Mouse (Mus musculus) skeletal muscle tissue, adult 2 months (tissue): ENCODE results near the gene Kirrel.
"Not testable (repeated sequence)": the region's sequence is repeated elsewhere in the genome, so short reads cannot be mapped to it uniquely, and the experiment has no call there.

Source experiments
- DNase-seq: peaks from one replicate; pipeline ENCODE4 v3.0.0-alpha.2; 2012; ENCODE audit warnings: low read depth, low spot score

Kirrel gene

DNA sequence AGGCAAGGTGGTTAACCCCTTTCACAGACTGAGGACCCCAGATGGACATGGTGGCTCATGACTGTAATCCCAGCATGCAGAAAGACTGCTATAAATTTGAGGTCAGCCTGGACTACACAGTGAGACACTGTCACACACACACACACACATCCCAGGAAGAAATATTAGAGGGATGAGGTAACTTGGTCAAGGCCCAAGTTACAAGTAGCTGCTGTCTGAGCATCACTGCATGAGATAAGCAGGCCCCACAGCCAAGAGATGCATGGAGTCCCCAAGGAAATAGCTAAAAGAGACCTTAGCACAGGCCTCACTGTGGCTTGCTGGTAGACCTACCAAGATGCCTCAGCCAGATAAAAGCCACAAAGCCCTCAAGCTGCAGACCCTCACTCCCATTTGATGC lies 39.6 kb downstream of the Kirrel start:
- peak; percentile 68 for DNase-seq

DNA sequence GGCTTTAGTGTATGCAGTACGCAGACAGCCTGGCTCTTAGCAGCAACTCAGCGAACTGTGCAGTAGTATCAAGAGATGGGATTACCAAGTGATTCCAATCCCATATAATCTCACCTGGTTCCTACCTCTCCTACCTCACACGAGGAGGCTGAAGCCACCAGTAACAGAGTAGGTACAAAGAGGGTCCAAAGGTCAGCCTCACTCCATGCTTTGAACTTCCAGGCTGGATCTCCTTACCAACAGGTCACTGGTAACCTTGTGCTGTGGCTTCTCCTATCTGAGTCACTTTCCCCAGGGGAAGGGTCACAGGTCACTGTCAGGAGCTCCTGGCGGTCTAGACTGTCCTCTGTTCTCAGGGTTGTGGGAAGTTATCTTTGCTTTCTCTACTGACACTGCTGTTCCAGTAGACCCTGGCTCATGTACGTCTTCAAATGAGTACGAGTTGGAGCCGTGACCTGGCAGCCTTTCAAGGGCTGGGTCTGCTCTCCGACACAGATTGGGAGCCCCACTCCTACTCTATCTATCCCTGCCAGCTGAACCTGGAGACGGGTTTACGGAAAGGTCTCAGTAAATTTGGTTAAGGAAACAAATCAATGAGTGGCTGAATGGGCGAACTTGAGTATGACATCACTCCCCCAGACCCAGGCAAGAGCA lies 42.7 kb downstream of the Kirrel start:
- no peak for DNase-seq

DNA sequence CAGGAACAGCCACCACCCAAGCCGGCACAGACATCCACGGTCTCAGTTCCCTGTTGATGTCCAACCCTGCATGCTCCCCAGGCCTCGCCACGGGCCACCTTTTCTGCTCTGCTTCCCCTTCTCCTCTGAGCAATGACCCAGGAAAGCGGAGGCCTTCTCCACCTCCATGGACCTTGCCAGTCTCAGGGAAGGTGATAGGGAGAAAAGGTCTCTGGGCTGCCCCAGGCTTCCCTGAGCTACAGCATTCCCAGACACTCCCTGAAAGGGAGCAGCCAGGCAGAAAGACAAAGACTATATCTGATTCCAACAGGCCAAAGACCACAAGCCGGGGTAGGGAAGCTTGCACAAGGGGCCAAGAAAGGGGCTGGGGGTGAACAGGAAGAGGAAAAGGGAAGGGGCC lies 43.6 kb downstream of the Kirrel start:
- DNase-seq = no peak

DNA sequence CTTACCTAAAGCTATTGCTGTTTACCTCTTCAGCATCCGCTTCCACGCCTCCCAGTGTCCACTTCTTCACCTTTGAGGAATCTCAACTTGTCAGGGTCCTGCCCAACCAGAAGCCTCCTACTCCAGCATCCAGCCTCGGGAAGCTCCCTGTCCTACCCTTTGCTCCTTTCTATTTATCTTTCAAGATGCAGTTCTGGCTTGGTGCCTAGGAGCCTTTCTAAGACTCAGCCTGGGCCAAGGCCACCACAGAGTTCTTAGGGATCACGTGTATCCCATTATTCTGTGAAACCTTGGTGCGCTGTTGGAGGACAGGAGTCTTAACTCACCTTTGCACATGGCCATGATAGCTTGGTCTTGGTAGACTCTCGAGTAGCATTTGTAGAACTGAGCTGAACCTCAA lies 50.8 kb downstream of the Kirrel start:
- no peak for DNase-seq

DNA sequence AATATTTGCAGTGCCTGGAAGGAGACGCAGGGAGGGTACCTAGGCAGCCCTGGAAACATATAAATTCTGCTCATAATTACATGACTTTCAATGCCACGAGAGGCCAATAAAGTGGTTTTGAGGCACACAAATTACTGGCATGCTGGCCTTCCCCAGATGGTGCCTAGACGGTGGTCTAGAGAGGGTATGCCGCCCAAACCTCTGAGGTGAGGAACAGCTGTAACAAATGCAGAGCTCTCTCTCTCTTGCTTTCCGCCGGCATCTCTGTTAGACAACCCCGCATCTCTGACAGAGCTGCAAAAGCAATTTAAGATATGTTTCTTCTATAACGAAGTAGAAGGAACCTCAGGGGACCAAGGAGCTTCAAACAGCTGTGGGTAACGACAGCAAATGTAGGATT lies 56.3 kb downstream of the Kirrel start:
- no peak for DNase-seq

DNA sequence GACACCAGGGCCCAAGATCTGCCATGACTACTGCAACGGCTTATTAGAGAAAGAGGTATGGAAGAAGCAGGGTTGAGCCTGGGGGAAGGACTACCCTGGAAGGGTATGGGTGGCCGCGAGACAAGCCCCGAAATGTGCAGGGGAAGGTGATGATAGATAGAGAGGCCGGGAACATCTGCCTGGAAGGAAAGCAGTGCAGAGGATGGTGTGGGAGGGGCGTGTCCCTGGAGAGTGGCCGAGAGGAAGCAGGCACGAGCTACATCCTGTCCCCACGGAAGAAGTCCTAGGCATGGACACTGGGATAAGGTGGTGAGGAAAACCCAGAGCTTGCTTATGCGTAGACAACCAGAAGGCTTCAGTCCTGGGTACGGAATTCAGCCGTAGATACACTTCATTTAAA lies 56.9 kb downstream of the Kirrel start:
- DNase-seq = no peak

DNA sequence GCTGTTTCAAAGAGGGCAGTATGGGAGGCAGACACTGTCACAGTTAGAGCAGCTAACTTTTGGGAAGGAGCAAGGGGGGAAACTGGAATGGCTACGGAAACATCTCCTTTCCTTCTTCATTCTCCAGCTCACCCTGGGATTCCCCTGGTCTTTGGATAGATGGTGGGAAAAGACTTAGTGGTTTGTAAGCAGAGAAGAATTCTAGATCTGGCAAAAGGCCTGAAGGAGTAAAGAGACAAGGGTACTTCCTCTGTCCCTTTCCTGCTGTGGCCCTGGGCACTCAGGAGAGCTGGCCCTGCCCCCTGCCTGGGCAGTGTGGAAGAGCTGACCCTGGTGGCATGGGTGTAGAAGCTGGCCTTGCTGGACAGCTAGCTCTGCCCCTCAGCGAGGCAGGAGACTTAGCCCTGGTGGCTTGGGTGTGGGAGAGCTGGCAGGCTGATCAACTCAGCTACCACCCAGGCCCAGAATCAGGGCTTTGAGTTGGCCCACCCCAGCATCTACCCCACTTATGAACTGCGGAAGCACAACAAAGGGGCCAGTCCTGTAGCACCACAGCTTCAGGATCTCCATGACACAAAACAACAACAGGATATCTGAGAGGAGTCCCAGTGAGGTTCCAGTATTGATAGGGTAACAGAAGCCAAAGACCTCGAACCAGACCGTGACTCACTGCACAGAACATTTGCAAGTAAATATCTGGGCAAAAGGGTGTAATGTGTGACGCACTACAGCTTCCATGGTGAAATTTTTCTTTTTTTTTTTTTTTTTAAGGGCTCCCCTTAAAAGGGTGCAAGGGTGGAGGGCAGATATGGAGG lies 58.6 kb downstream of the Kirrel start:
- DNase-seq = peak; percentile 50

DNA sequence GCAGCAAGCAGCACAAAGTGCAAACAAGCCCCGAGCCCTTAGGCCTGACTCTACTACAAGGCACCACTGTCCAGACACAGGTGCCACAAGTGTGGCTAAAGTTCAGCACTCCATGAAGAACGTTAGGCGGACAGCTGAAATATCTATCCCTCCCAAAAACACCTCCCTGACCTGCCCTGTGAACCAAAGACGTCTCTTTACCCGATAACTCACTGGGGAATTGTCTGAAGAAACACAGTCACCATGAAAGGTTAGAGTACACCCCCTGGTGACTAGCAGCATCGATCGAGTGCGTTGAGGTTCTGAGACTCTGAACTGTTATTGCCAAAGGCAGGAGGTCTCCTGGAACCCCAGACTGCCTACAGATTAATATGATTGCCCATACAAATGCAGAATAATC lies 59.3 kb downstream of the Kirrel start:
- no peak for DNase-seq

DNA sequence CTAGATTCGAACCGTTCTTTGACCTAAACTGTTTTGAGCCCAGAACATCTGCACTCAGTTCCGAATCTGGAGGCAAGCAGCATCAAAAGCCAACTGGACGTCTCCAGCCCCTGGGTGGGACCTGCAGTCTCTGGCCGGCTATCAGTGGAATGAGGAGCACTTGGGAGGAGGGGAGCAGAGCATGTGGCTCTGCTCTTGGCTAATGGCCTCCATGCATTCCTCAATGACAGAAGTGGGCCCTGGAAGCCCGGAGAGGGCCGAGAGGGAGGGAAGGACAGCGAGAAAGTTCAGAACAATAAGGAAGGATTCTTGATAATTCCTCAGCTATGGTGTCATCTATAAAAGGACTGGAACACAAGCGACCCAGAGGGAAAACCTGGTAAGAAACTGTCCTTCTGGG lies 59.7 kb downstream of the Kirrel start:
- DNase-seq = peak; percentile 68

DNA sequence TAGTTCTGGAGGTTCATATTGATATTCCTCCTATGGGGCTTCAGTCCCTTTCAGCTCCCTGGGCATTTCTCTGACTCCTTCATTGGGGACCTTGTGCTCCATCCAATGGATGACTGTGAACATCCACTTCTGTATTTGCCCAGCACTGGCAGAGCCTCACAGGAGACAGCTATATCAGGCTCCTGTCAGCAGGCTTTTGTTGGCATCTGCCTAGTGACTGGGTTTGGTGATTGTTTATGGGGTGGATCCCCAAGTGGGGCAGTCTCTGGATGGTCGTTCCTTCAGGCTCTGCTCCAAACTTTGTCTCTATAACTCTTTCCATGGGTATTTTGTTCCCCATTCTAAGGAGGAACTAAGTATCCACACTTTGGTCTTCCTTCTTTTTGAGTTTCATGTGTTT lies 60.7 kb downstream of the Kirrel start:
- DNase-seq = not testable (repeated sequence)

DNA sequence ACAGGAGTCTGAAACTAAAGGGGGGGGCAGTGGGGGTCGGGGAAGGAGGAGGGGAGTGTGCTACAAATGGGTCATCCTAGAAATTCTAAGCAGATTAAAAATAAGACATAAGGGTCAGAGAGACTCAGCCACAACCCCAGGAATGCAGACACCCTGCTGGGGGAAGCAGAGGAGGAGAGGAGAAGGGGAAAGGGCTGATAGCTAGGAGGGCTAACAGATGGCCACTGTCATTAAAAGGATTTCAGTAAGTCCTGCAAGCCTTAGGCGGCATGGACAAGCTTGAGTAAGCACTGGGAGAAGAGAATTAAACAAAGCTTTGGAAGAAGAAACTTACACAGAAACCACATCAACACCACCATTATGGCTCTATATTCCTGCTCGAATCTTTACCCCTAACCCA lies 62.3 kb downstream of the Kirrel start:
- DNase-seq = no peak

DNA sequence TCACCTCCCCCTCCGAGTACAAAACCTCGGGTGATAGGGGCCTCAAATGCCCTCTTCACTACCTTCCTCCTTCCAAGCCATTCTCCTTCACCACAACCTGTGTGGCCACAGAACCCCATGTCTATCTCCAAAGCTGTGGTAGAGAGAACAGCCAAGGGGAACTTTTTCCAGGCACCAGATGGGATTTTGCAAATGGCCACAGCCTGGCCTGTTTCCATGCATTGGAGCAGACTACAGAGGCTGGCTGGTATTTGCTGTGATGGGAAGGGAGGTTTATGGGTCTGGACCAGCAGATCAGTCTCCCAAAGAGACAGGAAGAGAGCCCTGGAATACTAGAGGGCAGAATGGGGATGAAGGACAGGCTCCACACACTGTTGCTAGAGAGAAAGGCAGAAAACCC lies 69.7 kb downstream of the Kirrel start:
- DNase-seq = no peak

DNA sequence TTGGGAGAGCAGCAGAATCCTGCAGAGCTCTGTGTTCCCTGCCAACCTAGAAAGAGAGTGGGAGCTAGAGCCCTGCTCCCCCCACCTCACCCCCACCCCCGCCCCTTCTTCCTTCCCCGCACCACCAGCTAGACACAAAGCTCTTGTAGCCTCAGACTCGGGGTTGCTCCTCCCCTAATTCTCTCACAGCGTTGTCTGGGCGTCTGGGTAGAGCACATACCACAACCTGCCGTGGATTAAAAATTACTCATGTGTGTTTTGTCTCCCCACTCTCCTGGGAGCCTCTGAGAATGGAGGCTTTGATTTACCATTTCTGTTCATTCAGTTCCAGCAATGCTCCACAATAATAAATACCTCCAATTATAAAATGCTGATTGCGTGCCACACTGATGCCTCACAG lies 72.2 kb downstream of the Kirrel start:
- no peak for DNase-seq

DNA sequence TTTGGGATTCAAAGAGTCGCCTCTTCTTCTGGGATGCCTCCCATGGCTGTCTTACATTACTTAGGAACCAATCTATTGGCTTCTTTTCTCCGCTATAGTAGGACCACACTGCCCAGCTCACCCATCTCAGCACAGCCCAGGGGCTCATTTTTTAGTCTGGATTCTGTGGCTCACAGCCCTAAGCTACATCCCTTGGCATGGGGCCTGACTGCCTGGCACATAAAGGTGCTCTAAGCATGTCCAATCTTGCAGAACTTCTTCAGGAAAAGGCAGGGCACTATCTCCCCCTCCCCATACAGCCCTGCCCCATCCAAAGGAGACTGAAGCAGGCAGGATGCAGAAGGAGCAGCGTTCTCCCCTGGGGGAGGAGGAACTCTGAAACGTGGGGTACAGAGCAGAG lies 73.6 kb downstream of the Kirrel start:
- DNase-seq = no peak

DNA sequence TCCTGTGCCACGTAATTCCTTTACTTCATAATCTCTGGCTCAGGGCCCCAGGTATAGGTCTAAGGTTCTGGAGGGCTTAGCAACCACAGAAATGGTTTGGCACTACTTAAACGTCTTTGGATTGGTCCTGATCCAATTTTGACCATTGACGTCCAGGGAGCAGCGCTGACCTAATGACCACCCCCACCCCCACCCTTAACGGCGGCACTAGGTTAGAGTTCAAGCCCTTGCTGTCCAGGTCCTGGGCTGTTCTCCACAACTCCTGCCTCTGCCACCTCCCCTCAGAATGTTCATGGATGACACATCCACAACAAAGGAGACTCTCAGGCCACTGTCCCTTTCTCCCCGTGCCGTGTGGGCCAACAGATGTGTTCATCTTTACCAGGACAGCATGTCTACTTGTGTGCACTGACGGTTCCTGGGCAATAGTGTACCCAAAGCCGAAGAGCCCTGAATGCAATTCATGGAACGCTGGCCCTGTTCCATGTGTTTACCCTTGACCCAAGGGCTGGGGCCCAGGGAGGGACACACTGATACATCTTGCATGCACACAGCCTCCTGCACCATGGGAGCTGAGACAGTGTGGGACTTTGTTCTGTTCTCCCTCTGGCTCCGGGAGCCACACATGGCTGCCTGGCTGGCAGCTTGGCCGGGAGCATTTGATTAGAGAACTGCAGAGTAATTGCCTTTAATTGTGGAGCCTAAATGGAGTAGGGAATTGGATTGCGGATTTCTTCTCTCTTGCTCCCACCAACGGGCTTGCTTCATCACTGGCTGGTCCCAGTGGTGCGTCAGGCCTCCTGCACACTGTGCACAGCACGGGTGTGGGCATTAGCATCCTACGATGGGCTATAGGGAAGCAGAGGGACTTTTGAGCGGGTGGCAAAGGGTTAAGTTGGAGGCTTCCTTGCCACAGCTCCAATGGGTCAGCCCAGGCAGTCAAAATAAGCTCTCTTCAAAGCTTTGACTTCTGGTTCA lies 76.3 kb downstream of the Kirrel start:
- DNase-seq = no peak

DNA sequence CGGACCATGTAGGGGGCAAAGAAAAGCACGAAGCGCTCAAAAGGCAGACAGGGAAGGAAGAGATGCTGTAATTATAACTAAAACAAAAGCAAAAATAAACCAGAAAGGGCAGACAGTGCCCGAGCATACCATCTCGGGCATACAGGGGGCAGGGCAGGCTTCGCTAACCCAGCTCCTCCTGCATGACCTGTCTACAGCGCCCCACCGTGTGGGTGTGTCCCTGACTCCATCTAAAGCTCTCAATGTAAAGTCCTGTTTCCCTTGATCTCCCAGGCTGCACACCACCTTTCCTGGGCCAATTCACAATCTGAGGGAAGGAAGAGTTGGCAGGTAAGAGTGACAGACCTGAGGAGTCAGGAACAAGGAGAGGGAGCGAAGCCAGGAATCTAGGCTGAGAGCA lies 77.3 kb downstream of the Kirrel start:
- no peak for DNase-seq

DNA sequence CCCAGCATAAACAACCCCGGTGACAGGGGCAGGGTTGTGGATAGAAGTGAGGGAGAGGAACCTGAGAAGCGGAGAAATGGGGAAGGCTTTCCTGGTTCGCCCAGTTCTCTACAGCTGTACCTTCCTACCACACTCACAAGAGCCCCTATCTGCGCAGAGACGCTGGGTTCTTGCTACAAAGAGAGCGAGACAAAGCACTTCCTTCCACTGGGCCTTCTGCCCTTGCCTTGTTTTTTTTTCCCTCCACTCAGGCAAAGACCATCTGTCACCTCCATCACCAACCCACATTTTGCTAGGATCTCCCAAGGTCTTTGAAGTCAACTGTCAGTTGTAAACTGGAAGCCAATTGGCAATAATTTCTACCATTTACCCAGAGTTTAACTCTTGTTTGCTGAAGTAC lies 80.8 kb downstream of the Kirrel start:
- no peak for DNase-seq

DNA sequence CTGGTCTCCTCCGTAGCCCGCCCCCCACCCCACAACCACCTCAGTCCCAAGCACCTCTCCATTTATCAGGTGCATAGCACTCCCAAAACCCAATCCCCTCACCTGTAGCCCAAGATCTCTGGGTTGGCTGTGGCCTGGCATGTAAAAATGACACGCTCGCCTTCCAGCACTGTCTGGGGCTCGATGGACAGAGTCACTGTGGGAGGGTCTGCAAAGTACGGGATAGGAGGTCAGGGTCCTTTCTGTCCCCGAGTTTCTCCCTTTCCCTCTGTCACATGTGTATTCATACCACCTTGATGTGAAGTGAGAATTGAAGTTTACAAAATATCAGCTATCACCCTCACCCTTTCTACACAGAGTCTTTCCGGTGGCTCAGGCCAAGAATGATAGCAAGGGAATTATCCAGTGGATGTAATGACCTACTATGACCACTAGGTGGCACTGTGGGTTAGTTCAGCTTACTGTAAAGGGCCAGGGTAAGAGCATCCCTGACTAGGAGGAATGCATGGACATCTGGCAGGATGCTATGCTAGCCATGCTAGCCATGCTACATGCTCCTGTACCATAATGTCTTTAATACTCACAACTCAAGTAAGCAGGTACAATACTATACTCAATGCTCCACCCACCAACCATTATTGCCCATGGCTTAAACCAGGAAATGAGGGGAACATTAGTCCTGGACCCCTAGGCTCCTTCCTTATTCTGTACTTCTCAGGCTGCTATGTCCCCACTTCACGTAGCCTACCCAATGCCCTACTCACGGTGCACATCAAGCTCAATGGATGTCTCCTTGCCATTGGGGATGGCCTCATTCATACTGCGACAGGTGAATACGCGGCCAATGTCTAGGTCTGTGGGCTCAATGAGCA lies 84.6 kb downstream of the Kirrel start:
- DNase-seq = peak; percentile 61

DNA sequence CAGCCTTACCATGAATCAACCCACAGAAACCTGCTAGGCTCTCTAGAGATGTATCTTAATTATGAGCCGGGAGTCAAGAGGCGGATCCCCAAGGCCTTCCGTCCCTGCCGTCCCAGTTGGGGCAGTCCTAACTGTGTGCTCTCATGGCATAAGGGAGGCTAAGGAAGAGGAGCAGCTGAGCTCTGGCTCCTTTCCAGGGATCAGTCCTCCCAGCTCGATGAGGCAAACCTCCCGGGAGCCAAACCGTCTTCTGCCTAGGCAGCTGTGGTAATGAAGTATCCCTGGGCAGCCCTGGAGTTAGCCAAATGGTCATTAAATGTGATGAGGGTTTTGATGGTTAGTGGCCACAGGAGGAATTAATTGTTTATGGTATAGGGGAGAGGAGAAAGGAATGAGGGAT lies 87.4 kb downstream of the Kirrel start:
- peak; percentile 40 for DNase-seq

DNA sequence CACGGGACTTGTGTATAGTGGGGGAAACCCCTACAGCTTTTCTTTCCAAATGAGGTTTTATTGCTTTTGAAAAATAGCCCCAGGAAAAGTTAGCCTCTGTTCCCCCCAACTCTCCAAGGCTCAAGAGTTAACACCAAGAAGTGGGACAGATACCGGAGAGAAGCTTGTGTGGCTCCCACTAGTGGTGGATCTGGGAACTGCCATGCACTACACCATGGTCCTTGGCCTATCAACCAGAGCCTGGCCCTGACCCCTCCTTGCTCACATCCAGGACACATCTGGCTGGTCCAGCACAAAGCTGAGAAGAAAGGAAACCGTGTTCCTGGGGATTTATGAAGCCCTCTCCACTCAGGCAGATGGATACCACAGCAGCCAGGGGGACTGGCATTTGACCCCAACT lies 92.3 kb downstream of the Kirrel start:
- DNase-seq = peak; percentile 23

DNA sequence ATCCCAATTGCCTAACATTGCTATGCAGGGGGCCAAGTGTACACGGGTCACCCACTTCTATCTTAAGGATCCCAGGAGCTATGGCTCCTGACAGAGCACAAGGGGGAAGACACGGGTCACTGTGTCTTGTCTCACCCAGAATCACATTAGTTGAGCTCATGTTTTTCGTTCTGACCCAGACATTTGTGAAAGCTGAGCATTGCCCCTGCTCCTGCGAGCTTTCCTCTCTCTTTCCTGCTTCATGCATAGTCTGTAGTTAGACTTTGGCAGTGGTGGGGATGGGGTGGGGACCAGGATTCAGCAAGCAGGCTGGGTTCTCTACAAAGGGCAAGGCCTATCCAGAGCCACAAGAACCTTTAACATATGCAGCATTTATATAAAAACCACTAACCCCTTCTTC lies 94.8 kb downstream of the Kirrel start:
- DNase-seq = no peak
